Mouse (Mus musculus) erythroblast, embryonic 14.5 days (primary cell): Measurements from ENCODE around the gene Mark1. TPM values are rescaled to one million over a fixed set of nuclear protein-coding genes. Genes with fewer than 3 reads are reported as not detected.

Experiments used
- H3K27me3 ChIP-seq: 2 replicates; pipeline ENCODE4 v1.6.1; 2012; ENCODE audit warnings: inconsistent platforms; ENCODE audit not compliant: control insufficient read depth
- H3K36me3 ChIP-seq: 2 replicates; pipeline ENCODE4 v1.6.1; 2012; ENCODE audit warnings: mild to moderate bottlenecking, inconsistent platforms; ENCODE audit not compliant: control insufficient read depth
- H3K4me1 ChIP-seq: 2 replicates; pipeline ENCODE4 v1.6.1; 2012; ENCODE audit warnings: inconsistent platforms; ENCODE audit not compliant: control insufficient read depth
- H3K4me3 ChIP-seq: replicated peaks from 2 replicates; pipeline ENCODE3; 2012; ENCODE audit warnings: moderate library complexity, mild to moderate bottlenecking, inconsistent platforms
- H3K9me3 ChIP-seq: 2 replicates; pipeline ENCODE4 v1.6.1; 2012; ENCODE audit warnings: low read length, inconsistent platforms, mixed read lengths; ENCODE audit not compliant: control insufficient read depth
- GATA1 ChIP-seq: IDR thresholded peaks from 2 replicates; pipeline ENCODE4 v1.6.1; 2012; ENCODE audit warnings: low read length, inconsistent platforms, mixed read lengths
- TAL1 ChIP-seq: IDR thresholded peaks from 3 replicates; pipeline ENCODE4 v1.6.1; 2012; ENCODE audit warnings: low read length, inconsistent platforms, mixed read lengths
- polyA plus RNA-seq: library from polyadenylated mRNA; stranded (reverse); fragments of >175 nt; gene quantifications from 2 replicates; pipeline ENCODE4 v1.2.3, GENCODE M21; 2012

Gene Mark1
- 0.02 TPM in 1 of 2 replicates, not detected in the other for polyA plus RNA-seq

DNA sequence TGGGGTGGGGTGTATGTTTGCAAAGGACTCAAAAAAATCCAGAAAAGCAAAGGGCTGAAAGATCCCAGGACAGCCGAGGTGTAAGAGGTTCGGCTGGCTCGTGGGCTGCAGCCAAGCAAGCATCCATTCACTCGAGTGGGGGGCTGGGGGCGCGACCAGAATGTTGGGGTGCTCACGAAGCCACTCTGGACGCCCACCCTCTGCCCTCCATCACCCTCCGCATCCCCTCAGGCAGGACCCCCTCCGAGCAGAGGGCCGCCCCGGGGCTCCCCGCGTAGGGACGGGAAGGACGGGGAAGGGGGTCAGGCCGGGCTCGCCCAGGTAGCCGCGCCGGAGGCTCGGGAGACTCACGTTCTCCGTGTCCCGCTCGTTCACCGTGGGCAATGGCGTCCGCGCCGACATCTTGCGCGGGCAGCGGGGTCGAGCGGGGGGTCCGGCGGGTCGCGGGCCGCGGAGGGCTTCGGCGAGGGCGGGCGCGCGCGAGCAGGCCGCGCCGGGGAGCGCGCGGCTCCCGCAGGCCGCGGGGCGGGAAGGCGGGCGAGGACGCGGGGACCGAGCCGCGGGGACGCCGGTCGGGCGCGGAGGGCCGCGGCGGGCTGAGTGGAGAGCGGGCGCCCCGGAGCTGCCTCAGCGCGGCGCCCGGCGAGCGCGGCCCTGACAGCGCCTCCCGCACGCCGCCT is at the start of gene Mark1:
Gene Mark1 (minus strand): TSS at position 500 of the 680 bp plus-strand sequence.
- Histone ChIP-seq H3K27me3 (peaks cover 59% of the 10 kb centered on the region), H3K9me3 (no peaks in the 10 kb centered on the region; the same call in 1 of the 2 replicates), H3K4me3 (peak within 1 kb of the TSS; percentile 31), H3K36me3 (no peaks in the 10 kb centered on the region), H3K4me1 (0 out of 2 replicates have a peak, but pooled peaks cover 2% of the 10 kb centered on the region)
- TF ChIP-seq TAL1 (no peak), GATA1 (no peak)

DNA sequence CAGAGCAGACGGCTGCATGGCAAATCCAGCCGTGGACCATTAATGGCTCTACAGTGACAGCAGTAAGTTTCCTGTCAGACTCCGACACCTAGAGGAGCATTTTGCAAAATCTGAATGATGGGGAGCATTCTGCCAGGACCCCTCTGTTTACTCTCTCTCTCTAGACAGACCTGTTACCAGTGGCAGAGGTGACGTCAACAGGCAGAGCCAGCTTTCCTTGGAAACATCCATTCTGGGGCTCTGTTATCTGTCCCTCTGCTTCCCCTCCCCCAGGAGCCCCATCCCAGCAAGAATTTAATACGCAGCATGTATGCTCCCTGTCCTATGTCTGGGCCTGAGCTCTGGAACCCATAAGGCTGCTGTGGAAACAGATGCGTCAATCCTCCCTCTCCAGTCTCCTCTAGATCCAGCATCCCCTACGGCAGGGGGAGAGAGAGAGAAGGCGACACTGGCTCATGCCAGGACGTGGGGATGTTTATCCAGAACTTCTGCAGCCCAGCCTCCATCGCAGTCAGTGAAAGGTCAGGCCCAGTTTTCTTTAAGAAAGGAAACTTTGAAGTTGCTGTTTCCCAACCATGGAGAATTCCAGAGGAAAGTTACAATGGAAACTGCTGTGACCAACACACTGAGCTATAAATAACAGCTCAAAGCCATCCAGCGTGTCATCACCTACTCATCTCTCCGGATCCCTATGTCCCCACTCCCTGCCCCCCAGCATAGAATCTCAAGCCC is 48.3 kb upstream of the Mark1 start:
- TF ChIP-seq TAL1 (no peak), GATA1 (no peak)
- no peaks in the 10 kb centered on the region for H3K36me3 ChIP-seq
- peaks cover 7% of the 10 kb centered on the region; the same call in 1 of the 2 replicates for H3K9me3 ChIP-seq
- H3K4me1 ChIP-seq: no peaks in the 10 kb centered on the region
- no peaks in the 10 kb centered on the region for H3K27me3 ChIP-seq
- no peak overlapping the region for H3K4me3 ChIP-seq

- Histone ChIP-seq H3K4me1 (no peaks in the 10 kb centered on the region), H3K36me3 (no peaks in the 10 kb centered on the region), H3K27me3 (no peaks in the 10 kb centered on the region), H3K9me3 (peaks cover 5% of the 10 kb centered on the region; the same call in 1 of the 2 replicates), H3K4me3 (no peak overlapping the region)
- no peak for TF ChIP-seq TAL1
Measured at GRCm38 (mm10) chr1:185046513-185046912, 47.1 kb upstream of the Mark1 start.

DNA sequence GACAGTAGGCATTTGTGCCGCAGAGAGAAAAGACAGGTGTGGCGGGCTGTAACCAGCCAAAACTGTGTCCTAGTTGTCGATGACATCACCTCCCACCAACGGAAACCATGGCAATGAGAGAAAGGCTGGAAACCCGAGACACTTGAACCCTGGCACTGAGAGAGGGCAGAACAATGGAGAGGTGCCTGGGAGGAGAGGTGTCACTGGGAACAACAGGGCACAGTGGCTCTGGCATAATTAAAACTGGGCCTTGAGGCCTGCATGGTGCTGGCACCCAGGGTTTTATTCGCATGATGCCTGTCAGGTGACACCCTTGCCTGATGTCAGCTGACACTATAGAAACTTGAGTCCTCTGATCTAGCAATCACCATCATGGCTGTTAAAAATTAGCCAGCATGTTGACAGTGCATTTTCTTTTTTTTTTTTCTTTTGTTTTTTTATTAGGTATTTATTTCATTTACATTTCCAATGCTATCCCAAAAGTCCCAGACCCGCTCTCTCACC is 38.9 kb upstream of the Mark1 start:
- TF ChIP-seq TAL1: no peak
- H3K27me3 ChIP-seq: no peaks in the 10 kb centered on the region
- no peaks in the 10 kb centered on the region for H3K36me3 ChIP-seq
- no peak overlapping the region for H3K4me3 ChIP-seq
- no peaks in the 10 kb centered on the region for H3K4me1 ChIP-seq
- no peaks in the 10 kb centered on the region for H3K9me3 ChIP-seq

DNA sequence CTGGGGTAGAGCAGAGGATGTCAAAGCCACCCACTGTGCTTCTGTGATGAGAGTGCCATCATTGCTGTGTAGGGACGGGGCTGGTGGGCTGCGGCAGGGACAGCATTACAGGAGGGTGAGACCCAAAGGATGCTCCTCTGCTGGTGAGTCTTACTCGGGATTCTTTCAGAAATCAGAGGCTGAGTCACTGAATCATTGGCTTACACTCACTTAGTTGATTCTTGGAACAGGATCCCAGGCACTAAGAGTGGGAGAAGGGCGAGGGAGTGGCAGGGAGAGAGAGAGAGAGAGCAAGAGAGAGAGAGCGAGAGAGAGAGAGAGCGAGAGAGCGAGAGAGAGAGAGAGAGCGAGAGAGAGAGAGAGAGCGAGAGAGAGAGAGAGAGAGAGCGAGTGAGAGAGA is 31.2 kb upstream of the Mark1 start:
- Histone ChIP-seq H3K36me3 (no peaks in the 10 kb centered on the region), H3K4me1 (no peaks in the 10 kb centered on the region), H3K4me3 (no peak overlapping the region), H3K27me3 (no peaks in the 10 kb centered on the region), H3K9me3 (no peaks in the 10 kb centered on the region)
- no peak for TF ChIP-seq TAL1
- TF ChIP-seq GATA1: no peak

DNA sequence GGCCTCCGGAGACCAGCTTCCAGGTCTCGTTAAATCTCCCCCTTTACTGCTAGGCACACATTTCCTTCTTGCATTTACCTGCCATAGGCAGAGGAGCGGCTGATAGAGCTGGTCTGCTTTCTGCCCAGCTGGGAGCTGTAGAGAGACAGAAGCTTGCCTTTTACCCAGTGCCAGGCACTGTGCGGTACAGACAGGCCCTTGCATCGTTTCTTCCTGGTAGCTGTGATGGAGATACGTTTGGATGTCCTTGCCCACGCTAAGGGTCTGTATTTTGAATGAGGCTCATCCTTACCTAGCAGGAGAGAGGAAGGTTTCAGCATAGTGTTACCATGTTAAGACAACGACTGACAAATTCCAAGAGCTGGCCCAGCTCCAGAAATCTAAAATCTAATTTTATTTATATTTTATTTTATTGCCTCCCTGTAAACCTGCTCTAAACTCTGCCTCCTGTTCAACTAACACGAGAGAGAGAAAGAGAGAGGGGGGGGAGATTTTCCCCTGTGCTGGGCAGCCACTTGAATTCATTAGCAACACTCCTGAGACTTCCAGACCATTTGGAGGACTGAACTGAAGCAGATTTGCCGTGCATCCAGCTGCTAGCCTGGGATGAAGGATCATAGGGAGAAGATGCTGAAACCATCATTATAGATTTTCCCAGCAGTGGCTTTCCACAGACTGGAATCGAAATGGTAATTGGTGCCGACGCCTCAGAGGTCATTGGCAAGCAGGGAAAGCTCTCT is 21.2 kb upstream of the Mark1 start:
- H3K36me3 ChIP-seq: no peaks in the 10 kb centered on the region
- TF ChIP-seq GATA1: no peak
- TF ChIP-seq TAL1: no peak
- H3K9me3 ChIP-seq: no peaks in the 10 kb centered on the region; the same call in 1 of the 2 replicates

GRCm38 (mm10) chr1:185012566-185012965 is 13.2 kb upstream of the Mark1 start:
- no peaks in the 10 kb centered on the region for H3K4me1 ChIP-seq
- no peaks in the 10 kb centered on the region for H3K27me3 ChIP-seq
- no peaks in the 10 kb centered on the region for H3K36me3 ChIP-seq
- TF ChIP-seq GATA1: no peak
- TF ChIP-seq TAL1: no peak
- no peak overlapping the region for H3K4me3 ChIP-seq
- no peaks in the 10 kb centered on the region; the same call in 1 of the 2 replicates for H3K9me3 ChIP-seq

More for the DNA sequence above, 21.2 kb upstream of the Mark1 start:
- H3K4me1 ChIP-seq: no peaks in the 10 kb centered on the region
- H3K4me3 ChIP-seq: no peak overlapping the region
- no peaks in the 10 kb centered on the region for H3K27me3 ChIP-seq

- Histone ChIP-seq H3K36me3 (no peaks in the 10 kb centered on the region), H3K9me3 (no peaks in the 10 kb centered on the region), H3K27me3 (peaks cover 8% of the 10 kb centered on the region), H3K4me3 (no peak overlapping the region), H3K4me1 (no peaks in the 10 kb centered on the region)
- no peak for TF ChIP-seq GATA1
Measured at GRCm38 (mm10) chr1:185007066-185007465, 7.7 kb upstream of the Mark1 start.
